ENCODE assay signal across 15 mouse cellular contexts in the genomic region with DNA sequence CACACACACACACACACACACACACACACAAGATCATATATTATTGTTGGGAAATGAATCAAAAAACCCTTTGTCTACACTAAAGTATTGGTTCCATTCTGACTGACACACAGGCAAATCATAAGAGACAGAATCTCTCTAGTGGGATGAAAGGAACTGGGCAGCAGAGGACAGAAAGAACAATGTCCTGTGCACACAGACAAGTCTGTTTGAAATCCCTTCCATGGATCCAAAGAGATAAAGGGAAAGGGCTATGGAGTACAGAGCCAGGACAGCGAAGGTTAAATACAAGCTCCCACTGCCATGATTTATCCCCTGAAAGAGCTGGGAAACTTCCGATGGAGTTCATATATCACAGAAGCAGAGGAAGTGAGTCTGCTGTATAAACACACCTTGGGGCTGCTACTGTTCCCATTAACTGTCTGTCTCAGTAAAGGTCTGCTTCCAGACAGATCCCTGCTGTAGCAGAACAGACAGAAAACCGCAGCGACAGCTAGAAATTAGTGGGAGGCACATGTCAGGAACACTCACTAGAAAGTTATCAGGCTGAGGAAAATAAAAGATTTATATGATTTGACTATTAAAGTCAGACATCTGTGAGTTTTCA.
DNase-seq lines count a peak whose midpoint lies in the region; ATAC-seq and TF ChIP-seq lines count a peak whose summit lies in the region.
"Had no signal": no experiment of that assay in that cellular context is flagged by ENCODE, and none has a peak within 500 bp of the region (broad histone marks: within the 10 kb centered on the region; RNA-seq: fewer than 3 reads in every experiment).

No protein-coding gene starts in this region.

- intact Hi-C loops in heart, postnatal 25 days (cut with DNase I): no loop called here

- no peaks in the 10 kb centered on the region for H3K9me3 ChIP-seq in heart, embryonic 13.5 days
- H3K9me3 ChIP-seq: hindbrain, embryonic 10.5 days; intestine, embryonic 15.5 days; lung, embryonic 15.5 days; megakaryocyte, embryonic 14.5 days; neural tube, embryonic 12.5 days had no signal

- no peak for TF ChIP-seq CTCF in brain, embryonic 14.5 days (IDR thresholded peaks at IDR 0.05; ENCODE audit: borderline replicate concordance, extremely low read depth, insufficient read depth, insufficient read length)
- no peak for TF ChIP-seq CTCF in embryonic fibroblast, embryonic 13.5 days (IDR thresholded peaks at IDR 0.05; ENCODE audit: borderline replicate concordance, insufficient read depth, low read length)

- WGBS in heart, embryonic 13.5 days: 26% methylated on average over 4 of the region's 4 CpGs

- H3K9ac ChIP-seq in heart, embryonic 13.5 days: 0 out of 2 replicates have a peak overlapping the region, but pooled peaks have one; percentile 2
- H3K9ac ChIP-seq: intestine, embryonic 15.5 days; lung, embryonic 15.5 days; neural tube, embryonic 12.5 days had no signal

- H3K36me3 ChIP-seq in heart, embryonic 13.5 days: no peaks in the 10 kb centered on the region
- H3K36me3 ChIP-seq: hindbrain, embryonic 10.5 days; intestine, embryonic 15.5 days; lung, embryonic 15.5 days; neural tube, embryonic 12.5 days had no signal

- ATAC-seq in heart, embryonic 13.5 days (ENCODE audit: extremely low read depth, insufficient number of reproducible peaks, low FRiP score, low TSS enrichment): no peak
- ATAC-seq: intestine, embryonic 15.5 days had no signal

- peak overlapping the region; percentile 41 for H3K4me2 ChIP-seq in heart, embryonic 13.5 days
- H3K4me2 ChIP-seq: intestine, embryonic 15.5 days; lung, embryonic 15.5 days; neural tube, embryonic 12.5 days had no signal

- peaks cover 29% of the 10 kb centered on the region for H3K4me1 ChIP-seq in heart, embryonic 13.5 days
- H3K4me1 ChIP-seq in embryonic fibroblast, embryonic 13.5 days (ENCODE audit: control insufficient read depth, insufficient read depth, low read length): peaks cover 6% of the 10 kb centered on the region; the same call in 1 of the 2 replicates
- H3K4me1 ChIP-seq: hindbrain, embryonic 10.5 days; intestine, embryonic 15.5 days; lung, embryonic 15.5 days; megakaryocyte, embryonic 14.5 days had no signal

- no peak for DNase-seq in heart, postnatal 25 days (ENCODE audit: low spot score)
- peak; percentile 17 to 38 for DNase-seq in kidney, postnatal 4 days
- no peak for DNase-seq in kidney, postnatal 36 days
- peak; percentile 43 for DNase-seq in brain, embryonic 14.5 days (ENCODE audit: low read depth)
- DNase-seq in left cerebral cortex, adult 8-10 months (ENCODE audit: low spot score in 2 of 2): no peak
- DNase-seq: adrenal gland, adult 8-10 months; cerebellum, postnatal 10 days had no signal

- H3K4me3 ChIP-seq in heart, embryonic 13.5 days: no peak overlapping the region
- H3K4me3 ChIP-seq in embryonic fibroblast, embryonic 13.5 days (ENCODE audit: insufficient read depth, low read length): no peak overlapping the region
- H3K4me3 ChIP-seq: erythroblast, embryonic 14.5 days; hindbrain, embryonic 10.5 days; intestine, embryonic 15.5 days; lung, embryonic 15.5 days; megakaryocyte, embryonic 14.5 days; neural tube, embryonic 12.5 days had no signal

- H3K27me3 ChIP-seq in heart, embryonic 13.5 days (replicated peaks): no peaks in the 10 kb centered on the region
- H3K27me3 ChIP-seq: intestine, embryonic 15.5 days; megakaryocyte, embryonic 14.5 days; neural tube, embryonic 12.5 days had no signal

- 0 out of 2 replicates have a peak overlapping the region, but pooled peaks have one; percentile 33 for H3K27ac ChIP-seq in heart, embryonic 13.5 days (replicated peaks)
- H3K27ac ChIP-seq in embryonic fibroblast, embryonic 13.5 days (ENCODE audit: insufficient read depth, low read length): peak overlapping the region; percentile 13; the same call in 1 of the 2 replicates
- H3K27ac ChIP-seq: hindbrain, embryonic 10.5 days; intestine, embryonic 15.5 days; lung, embryonic 15.5 days; neural tube, embryonic 12.5 days had no signal

- no peak for TF ChIP-seq POLR2A in brain, embryonic 14.5 days (IDR thresholded peaks at IDR 0.05; ENCODE audit: borderline replicate concordance, extremely low read depth, insufficient read depth, insufficient read length, poor library complexity, severe bottlenecking)
- no peak for TF ChIP-seq POLR2A in embryonic fibroblast, embryonic 13.5 days (IDR thresholded peaks at IDR 0.05; ENCODE audit: low read depth, low read length)

Comparison
In these comparisons a context has a peak if more than half of its experiments do, and no peak if none do; other contexts are left out.
1. DNase-seq: peak in kidney, postnatal 4 days (2 of 2) and brain, embryonic 14.5 days (single experiment); none in heart, postnatal 25 days (single experiment), kidney, postnatal 36 days (0 of 2) and left cerebral cortex, adult 8-10 months (0 of 2).